Mouse (Mus musculus) liver, embryonic 11.5 days (tissue): ENCODE results near the gene Ddx51. TPM values are rescaled to one million over a fixed set of nuclear protein-coding genes. Genes with fewer than 3 reads are reported as not detected.

Experiments used
- ATAC-seq: fragments of 200-750 bp; cut with Nextera tagmentation; replicated peaks from 2 replicates; pipeline ENCODE4 v1.8.0; 2017; ENCODE audit warnings: moderate number of reproducible peaks, mild to moderate bottlenecking, moderate TSS enrichment, moderate library complexity; ENCODE audit not compliant: low FRiP score
- DNase-seq: peaks from one replicate; pipeline ENCODE4 v3.0.0-alpha.2; 2017; ENCODE audit warnings: low spot score
- H3K27ac ChIP-seq: fragments of 300-500 bp; sonication (generic); 2 replicates; pipeline ENCODE4 v1.5.1; 2014; ENCODE audit warnings: mild to moderate bottlenecking, low read depth, low read length, control low read depth
- H3K27me3 ChIP-seq: fragments of 300-500 bp; sonication (generic); replicated peaks from 2 replicates; pipeline ENCODE4 v1.6.1; 2014; ENCODE audit warnings: low read length, mixed read lengths; ENCODE audit not compliant: control insufficient read depth, insufficient read depth
- H3K36me3 ChIP-seq: fragments of 300-500 bp; sonication (generic); 2 replicates; pipeline ENCODE4 v1.6.1; 2014; ENCODE audit warnings: mild to moderate bottlenecking, low read length, moderate library complexity, mixed read lengths; ENCODE audit not compliant: control insufficient read depth, insufficient read depth
- H3K4me1 ChIP-seq: fragments of 300-500 bp; sonication (generic); replicated peaks from 2 replicates; pipeline ENCODE4 v1.6.1; 2014; ENCODE audit warnings: low read length, mixed read lengths; ENCODE audit not compliant: control insufficient read depth, insufficient read depth
- H3K4me2 ChIP-seq: fragments of 300-500 bp; sonication (generic); 2 replicates; pipeline ENCODE4 v1.6.1; 2014; ENCODE audit warnings: mild to moderate bottlenecking, control low read depth, moderate library complexity
- H3K4me3 ChIP-seq: fragments of 300-500 bp; sonication (generic); 2 replicates; pipeline ENCODE4 v1.5.1; 2014; ENCODE audit warnings: low read depth, low read length, control low read depth
- H3K9ac ChIP-seq: fragments of 300-500 bp; sonication (generic); 2 replicates; pipeline ENCODE4 v1.6.1; 2014; ENCODE audit warnings: low read depth, low read length, control low read depth
- H3K9me3 ChIP-seq: fragments of 300-500 bp; sonication (generic); 2 replicates; pipeline ENCODE4 v1.6.1; 2016; ENCODE audit warnings: low read length, inconsistent platforms, mixed read lengths; ENCODE audit not compliant: control insufficient read depth
- WGBS: fragments of 180-500 bp; shearing (Covaris S2); extraction: QIAGEN DNeasy Blood & Tissue Kit; methylation state at CpG from one replicate; pipeline ENCODE4 v1.1.7; 2014; 5-methylcytosine and 5-hydroxymethylcytosine counted together
- polyA plus RNA-seq: library from polyadenylated mRNA; unstranded; fragments of >200 nt; fragmentation: Nextera tagmentation; extraction: Ambion mirVana; gene quantifications from 2 replicates; pipeline ENCODE4 v1.2.1, GENCODE M21; 2014

The Ddx51 gene
- 37.1 and 44.6 TPM in 2 replicates for polyA plus RNA-seq

DNA sequence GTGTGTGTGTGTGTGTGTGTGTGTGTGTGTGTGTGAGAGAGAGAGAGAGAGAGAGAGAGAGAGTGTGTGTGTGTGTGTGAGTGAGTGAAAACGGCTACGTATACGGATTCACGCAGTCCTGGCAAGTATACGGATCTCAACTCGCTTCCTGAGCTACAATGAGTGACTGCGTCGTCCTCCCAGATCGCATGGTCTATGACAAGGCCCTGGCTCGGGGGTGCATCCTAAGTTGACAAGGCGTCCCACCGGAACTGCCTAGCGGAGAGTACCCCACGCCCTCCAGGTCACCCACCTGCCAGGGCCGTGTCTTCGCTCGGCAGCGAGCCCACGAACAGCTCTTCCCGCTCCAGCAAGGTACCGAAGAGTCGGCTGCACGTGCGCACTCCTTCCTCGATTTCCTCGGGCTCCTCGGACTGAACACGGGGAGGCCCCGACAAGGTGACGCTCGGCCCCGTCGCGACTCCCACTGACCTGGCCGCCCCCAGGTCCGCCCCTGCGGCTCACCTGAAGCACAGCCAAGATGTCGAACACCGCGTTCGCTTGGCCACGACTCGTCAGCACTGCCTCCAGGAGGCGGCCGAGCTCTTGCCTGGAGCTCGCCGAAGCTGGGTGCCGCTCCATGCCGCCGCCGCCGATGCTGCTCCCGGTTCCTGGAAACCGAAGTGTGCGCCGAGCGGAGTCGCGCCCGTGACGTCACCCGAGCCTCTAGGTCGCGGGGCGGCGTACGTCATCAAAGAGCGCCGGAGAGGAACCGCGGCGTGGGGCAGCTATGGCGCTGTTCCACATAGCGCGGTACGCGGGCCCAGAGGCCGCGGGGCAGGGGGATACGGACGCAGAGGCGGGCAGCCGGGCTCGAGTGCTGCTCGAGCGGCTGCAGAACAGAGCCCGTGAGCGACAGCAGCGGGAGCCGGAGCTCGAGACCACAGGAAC is at the start of gene Ddx51, which contains the start of gene Noc4l:
Gene Ddx51 (plus strand): TSS at position 733 of the 930 bp plus-strand sequence.
Gene Noc4l (minus strand): TSS at position 699 of the 930 bp plus-strand sequence.
- Histone ChIP-seq H3K4me1 (peaks cover 16% of the 10 kb centered on the region), H3K36me3 (peaks cover 66% of the 10 kb centered on the region), H3K9me3 (no peaks in the 10 kb centered on the region), H3K4me3 (peak within 1 kb of the TSS; percentile 88), H3K27me3 (no peaks in the 10 kb centered on the region), H3K4me2 (peak within 1 kb of the TSS; percentile 85), H3K27ac (peak within 1 kb of the TSS; percentile 46; the same call in 1 of the 2 replicates), H3K9ac (peak within 1 kb of the TSS; percentile 87)
- ATAC-seq (peak; percentile 81), DNase-seq (peak; percentile 97)
- WGBS, result under 1% methylated on average over 91 of the region's 91 CpGs

DNA sequence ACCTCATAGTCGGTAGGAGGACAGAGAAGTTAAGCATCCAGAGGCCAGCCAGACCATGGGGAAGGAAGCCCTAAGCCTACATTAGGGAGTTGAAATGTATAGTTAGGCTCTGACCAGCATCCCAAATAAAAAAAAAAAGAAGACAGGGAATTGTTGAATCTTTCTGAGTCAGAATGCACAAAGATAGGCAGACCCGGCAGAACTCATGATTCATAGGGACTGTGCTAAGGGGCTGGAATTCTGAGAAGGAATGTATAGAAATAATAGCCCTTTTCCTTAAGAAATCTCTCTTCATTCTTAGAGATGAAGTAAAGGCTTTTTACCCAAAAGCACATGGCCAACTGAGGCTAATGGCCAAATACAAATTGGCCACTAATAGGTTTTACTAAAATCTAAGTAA is 48.9 kb upstream of the Ddx51 start:
- no peak overlapping the region for H3K9ac ChIP-seq
- no peak overlapping the region for H3K4me3 ChIP-seq
- no peaks in the 10 kb centered on the region for H3K4me1 ChIP-seq
- H3K27me3 ChIP-seq, result no peaks in the 10 kb centered on the region
- no peaks in the 10 kb centered on the region for H3K36me3 ChIP-seq
- ATAC-seq (no peak), DNase-seq (no peak)
- no peaks in the 10 kb centered on the region for H3K9me3 ChIP-seq
- WGBS, result 81% methylated on average over 2 of the region's 2 CpGs
- no peak overlapping the region for H3K27ac ChIP-seq
- no peak overlapping the region for H3K4me2 ChIP-seq

DNA sequence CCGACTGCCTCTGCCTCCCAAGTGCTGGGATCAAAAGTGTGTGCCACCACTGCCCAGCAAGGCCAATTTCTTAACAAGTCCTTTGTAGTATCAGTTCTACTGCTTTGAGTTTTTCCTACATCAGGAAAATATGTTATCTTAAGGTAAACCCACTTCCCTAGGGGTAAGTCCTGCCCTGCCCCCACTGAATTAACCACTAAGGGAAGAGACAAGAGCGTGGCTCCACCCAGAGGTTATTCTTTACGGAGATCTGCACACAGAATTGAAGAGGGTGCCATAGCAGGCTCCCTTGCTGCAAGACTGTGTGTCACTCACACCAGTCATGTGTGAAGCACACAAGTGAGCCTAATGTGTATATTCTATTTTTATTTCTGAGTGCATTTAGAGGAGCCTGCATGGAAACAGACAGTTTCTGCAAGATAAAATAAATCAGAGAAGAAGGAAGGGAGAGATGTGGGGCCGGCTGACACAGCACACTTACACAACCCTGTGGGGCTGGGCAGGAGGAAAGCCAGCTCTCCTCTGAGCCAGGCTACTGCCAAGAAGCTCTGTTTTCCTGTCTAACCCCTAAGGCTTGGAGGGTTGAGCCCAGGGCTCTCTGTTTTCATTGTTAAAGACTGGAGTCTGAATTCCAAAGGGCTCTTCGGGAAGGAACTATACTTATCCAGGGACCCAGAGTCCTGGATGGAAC is 47.6 kb upstream of the Ddx51 start:
- ATAC-seq, result no peak
- 44% methylated on average over 5 of the region's 5 CpGs for WGBS
- H3K4me2 ChIP-seq, result no peak overlapping the region
- H3K27me3 ChIP-seq, result no peaks in the 10 kb centered on the region
- H3K9me3 ChIP-seq, result no peaks in the 10 kb centered on the region
- no peak for DNase-seq
- H3K9ac ChIP-seq, result no peak overlapping the region
- no peak overlapping the region for H3K4me3 ChIP-seq
- H3K4me1 ChIP-seq, result no peaks in the 10 kb centered on the region
- H3K27ac ChIP-seq, result no peak overlapping the region
- no peaks in the 10 kb centered on the region for H3K36me3 ChIP-seq

DNA sequence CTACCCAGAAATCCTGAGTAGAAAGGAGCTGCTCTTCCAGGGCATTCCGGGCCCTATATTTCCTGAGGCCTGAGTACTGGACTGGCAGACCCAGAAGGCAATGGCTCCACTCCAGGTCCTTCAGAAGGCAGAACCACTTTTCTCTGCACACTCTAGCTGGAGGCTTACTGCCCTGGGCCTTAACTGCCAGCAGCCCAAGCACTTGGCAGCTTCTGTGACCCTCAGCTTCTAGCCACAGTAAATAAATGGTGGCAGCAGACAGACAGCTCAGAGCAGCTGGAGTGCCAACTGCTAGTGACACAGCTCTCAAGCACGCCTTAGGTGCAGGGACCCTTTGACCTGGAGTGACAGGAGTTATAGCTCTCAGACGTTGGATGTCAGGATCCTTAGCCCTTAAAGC is 45.5 kb upstream of the Ddx51 start:
- DNase-seq, result no peak
- Histone ChIP-seq H3K9me3 (no peaks in the 10 kb centered on the region), H3K36me3 (no peaks in the 10 kb centered on the region), H3K9ac (no peak overlapping the region), H3K4me1 (no peaks in the 10 kb centered on the region), H3K4me2 (no peak overlapping the region), H3K27me3 (no peaks in the 10 kb centered on the region), H3K4me3 (no peak overlapping the region), H3K27ac (no peak overlapping the region)
- ATAC-seq, result no peak
- 76% methylated on average over 3 of the region's 3 CpGs for WGBS

DNA sequence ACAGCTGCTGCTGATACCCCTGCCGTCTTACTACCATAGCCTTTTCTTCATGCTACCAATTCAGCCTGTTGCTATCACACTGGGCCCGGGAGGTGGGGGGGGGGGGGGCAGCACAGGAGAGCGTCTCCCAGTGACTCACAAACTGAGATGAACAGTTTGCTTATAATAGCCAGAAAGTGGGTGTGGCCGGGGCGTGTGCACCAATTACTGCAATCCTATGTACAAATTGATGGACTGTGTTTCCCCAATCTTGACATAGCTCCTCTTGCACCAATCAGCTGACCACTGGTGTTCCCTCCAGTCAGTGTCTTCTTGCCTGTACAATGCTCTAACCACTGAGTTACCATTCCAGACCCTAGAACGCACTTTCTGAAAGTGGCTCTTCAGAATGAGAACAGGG is 44.9 kb upstream of the Ddx51 start:
- H3K36me3 ChIP-seq, result no peaks in the 10 kb centered on the region
- ATAC-seq, result no peak
- H3K9ac ChIP-seq, result no peak overlapping the region
- WGBS, result 70% methylated on average over 6 of the region's 6 CpGs
- no peak overlapping the region for H3K27ac ChIP-seq
- H3K9me3 ChIP-seq, result no peaks in the 10 kb centered on the region
- H3K4me2 ChIP-seq, result no peak overlapping the region
- no peak overlapping the region for H3K4me3 ChIP-seq
- no peaks in the 10 kb centered on the region for H3K4me1 ChIP-seq
- H3K27me3 ChIP-seq, result no peaks in the 10 kb centered on the region
- DNase-seq, result no peak

DNA sequence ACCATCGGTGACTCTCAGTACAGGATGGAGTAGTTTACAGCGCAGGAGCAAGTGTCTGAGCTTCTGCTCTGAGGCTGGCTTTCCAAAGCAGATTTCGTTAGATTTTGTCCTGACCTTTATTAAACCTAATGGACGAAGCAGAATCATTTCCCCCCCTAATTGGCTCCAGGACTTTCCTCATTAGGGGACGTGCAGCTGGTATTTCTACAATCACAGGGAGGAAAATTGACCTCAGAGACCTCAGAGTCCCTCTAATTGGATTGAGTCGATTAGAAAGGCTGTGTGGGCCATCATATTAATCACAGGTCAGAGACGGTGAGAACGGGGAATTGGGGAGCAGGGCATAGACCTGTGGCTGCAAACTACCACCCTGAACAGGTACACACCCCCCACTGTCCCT is 44.3 kb upstream of the Ddx51 start:
- no peak overlapping the region for H3K9ac ChIP-seq
- no peak overlapping the region for H3K4me3 ChIP-seq
- no peak overlapping the region for H3K27ac ChIP-seq
- no peak overlapping the region for H3K4me2 ChIP-seq
- H3K36me3 ChIP-seq, result no peaks in the 10 kb centered on the region
- H3K9me3 ChIP-seq, result no peaks in the 10 kb centered on the region
- H3K4me1 ChIP-seq, result no peaks in the 10 kb centered on the region
- 66% methylated on average over 8 of the region's 8 CpGs for WGBS
- no peak for ATAC-seq
- H3K27me3 ChIP-seq, result no peaks in the 10 kb centered on the region
- DNase-seq, result no peak

DNA sequence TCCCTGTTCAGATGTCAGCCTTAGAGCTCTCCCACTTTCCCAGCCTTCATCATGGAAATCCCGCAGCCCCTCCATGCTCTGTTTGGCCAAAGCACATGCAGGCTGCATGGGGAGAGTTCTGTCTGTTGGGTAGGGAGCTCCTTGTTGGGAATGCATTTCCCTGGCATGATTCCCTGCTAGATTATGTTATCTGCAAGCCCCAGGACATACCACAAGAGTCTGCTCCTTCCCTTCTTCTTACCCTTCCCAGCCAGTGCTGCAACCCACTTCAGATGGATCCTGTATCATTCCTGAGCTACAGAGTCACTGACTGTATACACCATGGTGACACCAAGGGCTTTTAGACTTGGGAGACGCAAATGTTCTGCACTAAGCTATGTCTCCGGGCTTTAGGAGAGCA is 43.8 kb upstream of the Ddx51 start:
- H3K27ac ChIP-seq, result no peak overlapping the region
- no peaks in the 10 kb centered on the region for H3K4me1 ChIP-seq
- H3K4me2 ChIP-seq, result no peak overlapping the region
- no peaks in the 10 kb centered on the region for H3K27me3 ChIP-seq
- no peaks in the 10 kb centered on the region for H3K9me3 ChIP-seq
- H3K9ac ChIP-seq, result no peak overlapping the region
- H3K36me3 ChIP-seq, result no peaks in the 10 kb centered on the region
- WGBS, result 72% methylated on average over 3 of the region's 3 CpGs
- H3K4me3 ChIP-seq, result no peak overlapping the region
- ATAC-seq (no peak), DNase-seq (no peak)

DNA sequence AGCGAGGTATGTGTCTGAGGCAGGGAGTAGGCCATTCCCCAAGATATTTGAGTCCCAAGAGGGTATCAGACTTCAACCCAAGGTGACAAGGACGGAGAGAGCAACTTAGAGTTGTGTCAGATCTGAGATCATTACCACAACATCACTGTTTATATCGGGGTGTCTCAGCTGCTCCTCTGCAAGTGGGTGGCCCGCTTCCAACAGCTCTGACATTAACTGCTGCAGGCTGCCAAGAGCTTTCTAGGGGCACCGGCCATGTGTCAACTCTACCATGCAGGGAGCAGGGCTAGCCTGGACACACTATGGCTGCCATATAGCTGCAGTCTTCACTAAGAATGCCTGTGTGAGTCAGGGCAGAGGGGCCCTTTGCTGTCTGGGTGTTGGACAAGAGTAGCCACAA is 43.4 kb upstream of the Ddx51 start:
- Histone ChIP-seq H3K4me1 (no peaks in the 10 kb centered on the region), H3K9ac (no peak overlapping the region), H3K27ac (no peak overlapping the region), H3K9me3 (no peaks in the 10 kb centered on the region), H3K4me3 (no peak overlapping the region), H3K36me3 (no peaks in the 10 kb centered on the region), H3K27me3 (no peaks in the 10 kb centered on the region), H3K4me2 (no peak overlapping the region)
- 77% methylated on average over 5 of the region's 5 CpGs for WGBS
- ATAC-seq (no peak), DNase-seq (no peak)
